13 mouse cellular contexts compared by ENCODE assay signal in genomic region chr13:34741254-34741653, GRCm38 (mm10). TPM values are rescaled to one million over a fixed set of nuclear protein-coding genes. Genes with fewer than 3 reads are reported as not detected.
DNase-seq lines count a peak whose midpoint lies in the region; ATAC-seq and TF ChIP-seq lines count a peak whose summit lies in the region.
"Had no signal": no experiment of that assay in that cellular context is flagged by ENCODE, and none has a peak within 500 bp of the region (broad histone marks: within the 10 kb centered on the region; RNA-seq: fewer than 3 reads in every experiment).

No protein-coding gene starts in this region.

- TF ChIP-seq POLR2A in liver, adult 2 months (IDR thresholded peaks at IDR 0.05; ENCODE audit: extremely low read depth, insufficient read depth, low read length), result no peak
- no peak for TF ChIP-seq POLR2A in small intestine, adult 2 months (IDR thresholded peaks at IDR 0.05; ENCODE audit: low read depth, low read length)

- no peak overlapping the region for H3K4me2 ChIP-seq in liver, embryonic 11.5 days
- H3K4me2 ChIP-seq: heart, embryonic 13.5 days had no signal

- 93% methylated on average over 9 of the region's 9 CpGs for WGBS in liver, adult 2 months
- 78% methylated on average over 9 of the region's 9 CpGs for WGBS in liver, embryonic 11.5 days
- 91% methylated on average over 9 of the region's 9 CpGs for WGBS in small intestine, adult 2 months

- no peaks in the 10 kb centered on the region for H3K9me3 ChIP-seq in liver, embryonic 11.5 days (ENCODE audit: control insufficient read depth, low read length)
- H3K9me3 ChIP-seq: heart, embryonic 13.5 days had no signal

- peak; percentile 46 for TF ChIP-seq CTCF in liver, adult 2 months (IDR thresholded peaks at IDR 0.05; ENCODE audit: low read depth, low read length)
- peak; percentile 65; the same call in 1 of the 2 replicates for TF ChIP-seq CTCF in small intestine, adult 2 months (IDR thresholded peaks at IDR 0.05; ENCODE audit: extremely low read depth, insufficient read length, insufficient replicate concordance, low read depth, low read length)

- H3K27me3 ChIP-seq in liver, adult 2 months (ENCODE audit: control insufficient read depth, insufficient read depth, low read length), result no peaks in the 10 kb centered on the region
- H3K27me3 ChIP-seq in liver, embryonic 11.5 days (replicated peaks; ENCODE audit: control insufficient read depth, insufficient read depth, low read length), result no peaks in the 10 kb centered on the region
- H3K27me3 ChIP-seq in small intestine, adult 2 months (ENCODE audit: control insufficient read depth, insufficient read depth, low read length), result no peaks in the 10 kb centered on the region
- H3K27me3 ChIP-seq: heart, embryonic 13.5 days had no signal

- H3K36me3 ChIP-seq in liver, adult 2 months (ENCODE audit: control insufficient read depth, insufficient read depth, low read length), result no peaks in the 10 kb centered on the region
- H3K36me3 ChIP-seq in liver, embryonic 11.5 days (ENCODE audit: control insufficient read depth, insufficient read depth, low read length), result no peaks in the 10 kb centered on the region
- no peaks in the 10 kb centered on the region for H3K36me3 ChIP-seq in small intestine, adult 2 months (ENCODE audit: control insufficient read depth, insufficient read depth, low read length)
- H3K36me3 ChIP-seq: heart, embryonic 13.5 days had no signal

- peak; percentile 4 for DNase-seq in CD4-positive, CD25-positive, alpha-beta regulatory T cell, adult 2 months (ENCODE audit: low read depth, low spot score)
- no peak for DNase-seq in liver, adult 2 months (ENCODE audit: extremely low read depth, low read depth, low spot score)
- no peak for DNase-seq in liver, embryonic 11.5 days (ENCODE audit: low spot score)
- peak; percentile 86 for DNase-seq in R1 (ENCODE audit: low read depth, low spot score)
- DNase-seq in layer of hippocampus, adult 9-11 months, result no peak
- DNase-seq in retina, postnatal 1 day, result no peak

- no peaks in the 10 kb centered on the region for H3K79me2 ChIP-seq in liver, adult 2 months (ENCODE audit: control insufficient read depth, insufficient read depth, low read length)

- no peak for ATAC-seq in CD4-positive, CD25-positive, alpha-beta regulatory T cell, adult 4 months
- ATAC-seq in liver, embryonic 11.5 days (replicated peaks; ENCODE audit: low FRiP score), result no peak

- H3K4me3 ChIP-seq in liver, adult 2 months (ENCODE audit: insufficient read depth, low read depth, low read length), result no peak overlapping the region
- H3K4me3 ChIP-seq in liver, embryonic 11.5 days (ENCODE audit: low read depth, low read length), result no peak overlapping the region
- H3K4me3 ChIP-seq in small intestine, adult 2 months (ENCODE audit: low read depth, low read length), result no peak overlapping the region
- H3K4me3 ChIP-seq: heart, embryonic 13.5 days; megakaryocyte, embryonic 14.5 days had no signal

- no peak overlapping the region for H3K9ac ChIP-seq in liver, adult 2 months (ENCODE audit: low read depth, low read length)
- no peak overlapping the region for H3K9ac ChIP-seq in liver, embryonic 11.5 days (ENCODE audit: low read depth, low read length)
- H3K9ac ChIP-seq: heart, embryonic 13.5 days had no signal

- peaks cover 9% of the 10 kb centered on the region for H3K4me1 ChIP-seq in liver, adult 2 months (ENCODE audit: control insufficient read depth, insufficient read depth, low read length)
- H3K4me1 ChIP-seq in liver, embryonic 11.5 days (replicated peaks; ENCODE audit: control insufficient read depth, insufficient read depth, low read length), result no peaks in the 10 kb centered on the region
- peaks cover 15% of the 10 kb centered on the region; the same call in 1 of the 2 replicates for H3K4me1 ChIP-seq in small intestine, adult 2 months (ENCODE audit: control insufficient read depth, insufficient read depth, insufficient read length, low read length)

- peak overlapping the region; percentile 60; the same call in 1 of the 2 replicates for H3K27ac ChIP-seq in liver, adult 2 months (replicated peaks; ENCODE audit: insufficient read depth, low read depth, low read length)
- H3K27ac ChIP-seq in liver, embryonic 11.5 days (ENCODE audit: low read depth, low read length), result no peak overlapping the region
- H3K27ac ChIP-seq in small intestine, adult 2 months (ENCODE audit: insufficient read depth, low read depth, low read length), result no peak overlapping the region

RNA-seq across cellular contexts. Expression of gene Fam50b, which starts 6.6 kb away (rescaled TPM):
- polyA plus RNA-seq in CD4-positive, CD25-positive, alpha-beta regulatory T cell, adult 4 months (2017; shearing (Covaris generic)), result not detected
- total RNA-seq in liver, adult 2 months (2014; rRNA removed), result 0.47 TPM in 1 of 2 replicates, not detected in the other
- polyA plus RNA-seq in liver, adult 2 months (2012; rRNA removed), result 0.45 and 0.59 TPM in 2 replicates
- polyA plus RNA-seq in liver, embryonic 11.5 days (2014; fragmentation: Nextera tagmentation; extraction: Ambion mirVana), result not detected in 2 replicates
- polyA plus RNA-seq in small intestine, adult 2 months (2012; rRNA removed), result not detected in 2 replicates
- total RNA-seq: common myeloid progenitor, adult 5-6 weeks had no signal
- polyA plus RNA-seq: heart, embryonic 13.5 days; large intestine, adult 2 months; limb, embryonic 11.5 days had no signal

Comparison
In these comparisons a context has a peak if more than half of its experiments do, and no peak if none do; other contexts are left out.
1. DNase-seq: peak in CD4-positive, CD25-positive, alpha-beta regulatory T cell, adult 2 months (single experiment) and R1 (single experiment); none in liver, adult 2 months (single experiment), liver, embryonic 11.5 days (single experiment), layer of hippocampus, adult 9-11 months (single experiment) and retina, postnatal 1 day (single experiment).